Mouse (Mus musculus): ENCODE measurements at regions not wholly inside any gene's neighbourhood (a gene's known extent, or its start where the extent isn't known, plus 50 kb on each side); places are given as distances from the start of the nearest gene placed in this dataset.

DNA sequence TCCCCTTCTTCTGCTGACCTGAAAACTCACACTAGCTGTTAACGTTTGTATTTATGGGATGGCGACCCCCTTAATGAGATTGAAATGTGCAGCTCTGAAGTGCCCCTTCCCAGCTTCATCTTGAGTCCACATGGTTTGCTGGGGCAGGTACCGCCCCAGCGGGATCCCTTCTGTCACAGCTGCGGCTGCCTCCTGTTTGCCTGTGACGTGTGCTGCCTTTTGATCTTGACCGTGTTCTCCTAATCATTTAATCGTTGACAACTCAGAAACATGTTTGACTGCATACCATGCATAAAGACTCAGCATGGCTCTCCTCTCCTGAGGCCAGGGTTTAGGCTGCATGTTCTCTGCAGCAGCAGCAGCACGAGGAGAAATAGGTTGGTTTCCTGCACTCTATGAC, 511.5 kb downstream of the 1700129C05Rik start:
- H3K4me3 ChIP-seq (ENCODE audit: low read depth, low read length), result no peak overlapping the region
- H3K9me3 ChIP-seq (ENCODE audit: control insufficient read depth, low read length), result no peaks in the 10 kb centered on the region
- H3K36me3 ChIP-seq (ENCODE audit: control insufficient read depth, insufficient read depth, low read length), result no peaks in the 10 kb centered on the region
- no peaks in the 10 kb centered on the region for H3K4me1 ChIP-seq (ENCODE audit: control insufficient read depth, insufficient read depth, low read length)
- 59% methylated on average over 9 of the region's 9 CpGs for WGBS
- H3K27me3 ChIP-seq (ENCODE audit: control insufficient read depth, insufficient read depth, low read length), result no peaks in the 10 kb centered on the region
- no peak overlapping the region for H3K9ac ChIP-seq (replicated peaks; ENCODE audit: low read depth, low read length)
- no peak for ATAC-seq (ENCODE audit: low read depth)
- no peak overlapping the region for H3K27ac ChIP-seq (ENCODE audit: low read depth, low read length)
- no peak overlapping the region for H3K4me2 ChIP-seq (ENCODE audit: low read depth, low read length)

DNA sequence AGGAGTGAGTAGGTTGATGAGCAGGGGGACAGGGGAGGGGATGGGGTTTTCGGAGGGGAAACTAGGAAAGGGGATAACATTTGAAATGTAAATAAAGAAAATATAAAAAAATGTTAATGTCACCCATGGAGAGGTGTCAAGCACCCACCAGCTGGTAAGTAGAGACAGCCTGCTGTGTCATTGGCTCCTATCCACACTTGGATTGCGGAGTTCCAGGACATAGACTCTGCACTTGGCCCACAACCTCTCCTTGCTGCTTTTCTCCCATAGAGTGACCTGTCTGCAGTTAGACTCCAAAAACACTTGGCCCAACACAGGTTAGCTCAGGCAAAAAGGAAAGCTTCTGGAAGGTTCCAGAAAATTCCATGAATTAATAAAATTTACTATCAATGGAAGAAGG, 514.4 kb downstream of the 1700129C05Rik start:
- no peak overlapping the region for H3K9ac ChIP-seq (replicated peaks; ENCODE audit: low read depth, low read length)
- H3K36me3 ChIP-seq (ENCODE audit: control insufficient read depth, insufficient read depth, low read length), result no peaks in the 10 kb centered on the region
- H3K4me2 ChIP-seq (ENCODE audit: low read depth, low read length), result no peak overlapping the region
- H3K4me3 ChIP-seq (ENCODE audit: low read depth, low read length), result no peak overlapping the region
- whole genome bisulfite sequencing, result 95% methylated on average over 2 of the region's 2 CpGs
- H3K27me3 ChIP-seq (ENCODE audit: control insufficient read depth, insufficient read depth, low read length), result no peaks in the 10 kb centered on the region
- H3K9me3 ChIP-seq (ENCODE audit: control insufficient read depth, low read length), result no peaks in the 10 kb centered on the region
- H3K27ac ChIP-seq (ENCODE audit: low read depth, low read length), result no peak overlapping the region
- ATAC-seq (ENCODE audit: low read depth), result no peak
- H3K4me1 ChIP-seq (ENCODE audit: control insufficient read depth, insufficient read depth, low read length), result no peaks in the 10 kb centered on the region

DNA sequence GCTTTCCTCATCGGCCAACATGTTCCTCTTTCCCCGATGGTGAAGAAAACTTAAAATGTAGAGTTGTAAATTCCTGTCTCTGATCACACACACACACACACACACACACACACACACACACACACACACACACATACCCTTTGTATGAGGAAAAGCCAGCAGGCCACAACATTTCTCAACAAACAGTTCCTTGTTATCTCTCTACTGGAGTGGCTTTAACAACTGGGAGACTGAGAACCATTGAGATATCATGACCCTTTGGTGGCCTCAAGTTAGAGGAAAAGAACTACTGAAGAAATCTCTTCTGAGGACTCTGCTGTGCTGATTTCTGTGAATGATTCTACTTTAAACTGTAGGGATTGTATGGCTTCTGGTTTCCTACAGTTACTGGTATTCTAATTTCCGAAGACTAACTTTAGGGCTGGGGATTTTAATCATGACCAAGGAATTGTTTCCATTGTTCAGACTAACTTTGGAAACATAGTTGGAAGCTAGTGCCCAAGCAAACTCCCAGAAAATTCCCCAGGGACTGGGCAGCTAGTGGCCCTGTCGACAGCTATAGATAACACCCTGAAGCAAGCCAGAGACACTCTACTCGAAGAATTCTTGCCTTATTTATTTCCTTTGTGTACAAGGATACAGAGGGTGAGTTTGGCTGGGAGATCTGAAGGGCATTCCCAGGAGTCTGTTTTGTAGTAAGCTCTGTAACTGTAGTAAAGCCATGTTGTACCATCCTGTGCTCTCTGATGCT, 516.0 kb downstream of the 1700129C05Rik start:
- ATAC-seq (ENCODE audit: low read depth), result no peak
- no peak overlapping the region for H3K4me2 ChIP-seq (ENCODE audit: low read depth, low read length)
- no peak overlapping the region for H3K4me3 ChIP-seq (ENCODE audit: low read depth, low read length)
- no peaks in the 10 kb centered on the region for H3K27me3 ChIP-seq (ENCODE audit: control insufficient read depth, insufficient read depth, low read length)
- no peaks in the 10 kb centered on the region for H3K9me3 ChIP-seq (ENCODE audit: control insufficient read depth, low read length)
- no peaks in the 10 kb centered on the region for H3K4me1 ChIP-seq (ENCODE audit: control insufficient read depth, insufficient read depth, low read length)
- H3K27ac ChIP-seq (ENCODE audit: low read depth, low read length), result no peak overlapping the region
- no peaks in the 10 kb centered on the region for H3K36me3 ChIP-seq (ENCODE audit: control insufficient read depth, insufficient read depth, low read length)
- WGBS, result 80% methylated on average over 5 of the region's 5 CpGs
- H3K9ac ChIP-seq (replicated peaks; ENCODE audit: low read depth, low read length), result no peak overlapping the region

DNA sequence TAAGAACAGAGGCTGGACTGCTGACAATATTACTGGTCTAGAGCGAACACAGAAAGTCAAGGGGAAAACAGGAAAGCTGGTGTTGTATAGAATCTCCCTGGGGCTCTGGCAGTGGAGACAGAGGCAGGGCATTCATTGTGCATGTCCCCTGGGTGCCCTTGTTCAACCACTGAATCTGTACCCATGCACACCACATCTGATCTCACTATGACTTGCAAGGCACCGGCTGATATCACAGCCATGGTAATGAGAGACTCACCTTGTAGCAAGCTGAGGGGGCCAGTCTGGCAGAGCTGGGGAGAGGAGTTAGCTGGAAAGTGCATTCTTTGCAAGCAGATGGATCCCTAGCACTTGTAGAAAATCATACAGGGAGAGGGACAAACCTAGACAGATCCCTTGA, 522.5 kb downstream of the 1700129C05Rik start:
- ATAC-seq (ENCODE audit: low read depth), result no peak
- Histone ChIP-seq H3K9ac (replicated peaks; ENCODE audit: low read depth, low read length) (no peak overlapping the region), H3K36me3 (ENCODE audit: control insufficient read depth, insufficient read depth, low read length) (no peaks in the 10 kb centered on the region), H3K9me3 (ENCODE audit: control insufficient read depth, low read length) (no peaks in the 10 kb centered on the region), H3K27ac (ENCODE audit: low read depth, low read length) (no peak overlapping the region), H3K27me3 (ENCODE audit: control insufficient read depth, insufficient read depth, low read length) (no peaks in the 10 kb centered on the region), H3K4me3 (ENCODE audit: low read depth, low read length) (no peak overlapping the region), H3K4me1 (ENCODE audit: control insufficient read depth, insufficient read depth, low read length) (no peaks in the 10 kb centered on the region), H3K4me2 (ENCODE audit: low read depth, low read length) (no peak overlapping the region)
- 53% methylated on average over 2 of the region's 2 CpGs for WGBS

DNA sequence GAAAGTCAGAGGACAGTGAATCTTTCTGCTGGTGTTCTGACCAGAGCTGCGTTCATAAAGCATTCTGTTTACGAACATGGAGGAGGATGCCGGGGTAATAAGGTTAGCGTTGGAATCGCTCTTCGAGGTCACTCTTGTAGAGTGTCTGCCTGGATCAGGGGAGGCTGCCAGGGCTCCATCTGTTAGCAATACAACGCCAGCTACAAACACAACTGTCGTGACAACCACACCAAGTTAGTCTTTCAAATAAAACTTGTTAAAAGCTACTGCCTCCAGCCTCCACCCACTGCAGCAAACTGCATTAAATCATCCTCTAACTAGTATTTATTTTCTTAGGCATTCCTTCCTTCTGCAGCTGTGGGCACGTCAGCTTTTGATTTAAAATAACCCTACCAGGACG, 525.0 kb downstream of the 1700129C05Rik start:
- Histone ChIP-seq H3K4me3 (ENCODE audit: low read depth, low read length) (no peak overlapping the region), H3K27ac (ENCODE audit: low read depth, low read length) (no peak overlapping the region), H3K9ac (replicated peaks; ENCODE audit: low read depth, low read length) (no peak overlapping the region), H3K4me1 (ENCODE audit: control insufficient read depth, insufficient read depth, low read length) (no peaks in the 10 kb centered on the region), H3K36me3 (ENCODE audit: control insufficient read depth, insufficient read depth, low read length) (no peaks in the 10 kb centered on the region), H3K4me2 (ENCODE audit: low read depth, low read length) (no peak overlapping the region), H3K27me3 (ENCODE audit: control insufficient read depth, insufficient read depth, low read length) (no peaks in the 10 kb centered on the region), H3K9me3 (ENCODE audit: control insufficient read depth, low read length) (no peaks in the 10 kb centered on the region)
- WGBS, result 74% methylated on average over 10 of the region's 10 CpGs
- no peak for ATAC-seq (ENCODE audit: low read depth)

DNA sequence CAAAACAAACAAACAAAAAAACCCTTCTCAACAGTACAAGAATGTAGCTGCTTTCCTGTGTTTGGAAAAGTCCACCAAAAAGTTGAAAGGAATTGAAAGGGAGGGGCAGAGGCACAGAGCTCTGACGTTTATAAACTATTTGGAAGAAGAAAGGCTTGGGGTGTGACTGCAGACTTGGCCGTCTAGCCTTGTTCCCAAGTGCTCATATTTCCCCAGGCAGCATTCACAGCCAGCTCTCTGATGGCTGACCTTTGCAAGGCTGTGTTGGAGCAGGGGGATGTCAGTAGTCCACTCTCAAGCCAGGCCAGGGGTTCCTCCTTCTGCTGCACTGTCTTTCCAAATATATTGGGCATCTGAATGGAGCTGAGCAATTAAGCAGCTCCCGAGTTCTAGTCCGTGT, 534.5 kb downstream of the 1700129C05Rik start:
- H3K4me2 ChIP-seq (ENCODE audit: low read depth, low read length), result no peak overlapping the region
- WGBS, result 60% methylated on average over 4 of the region's 4 CpGs
- H3K27ac ChIP-seq (ENCODE audit: low read depth, low read length), result no peak overlapping the region
- H3K4me1 ChIP-seq (ENCODE audit: control insufficient read depth, insufficient read depth, low read length), result no peaks in the 10 kb centered on the region
- no peaks in the 10 kb centered on the region for H3K9me3 ChIP-seq (ENCODE audit: control insufficient read depth, low read length)
- no peak overlapping the region for H3K4me3 ChIP-seq (ENCODE audit: low read depth, low read length)
- no peaks in the 10 kb centered on the region for H3K36me3 ChIP-seq (ENCODE audit: control insufficient read depth, insufficient read depth, low read length)
- no peak overlapping the region for H3K9ac ChIP-seq (replicated peaks; ENCODE audit: low read depth, low read length)
- no peak for ATAC-seq (ENCODE audit: low read depth)
- H3K27me3 ChIP-seq (ENCODE audit: control insufficient read depth, insufficient read depth, low read length), result no peaks in the 10 kb centered on the region

DNA sequence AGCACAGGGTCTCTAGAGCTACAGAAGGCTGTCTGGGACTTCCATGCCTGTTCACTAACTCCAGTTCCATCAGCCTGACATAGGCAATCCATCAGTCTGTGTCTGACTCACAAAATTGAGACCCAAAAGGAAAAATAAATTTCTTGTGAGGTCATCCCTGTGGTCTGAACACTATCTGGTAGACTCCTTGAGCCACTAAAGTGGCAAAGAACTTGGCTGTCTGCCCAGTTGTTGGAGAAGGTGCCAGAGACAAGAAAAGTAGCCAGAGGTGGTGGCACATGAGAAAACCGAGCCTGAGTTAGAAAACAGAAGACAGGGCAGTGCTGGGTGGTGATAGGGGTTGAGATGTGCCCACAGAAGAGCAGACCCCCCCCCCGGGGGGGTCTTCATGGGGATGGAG, 535.0 kb downstream of the 1700129C05Rik start:
- H3K4me2 ChIP-seq (ENCODE audit: low read depth, low read length), result no peak overlapping the region
- no peak overlapping the region for H3K9ac ChIP-seq (replicated peaks; ENCODE audit: low read depth, low read length)
- H3K27me3 ChIP-seq (ENCODE audit: control insufficient read depth, insufficient read depth, low read length), result no peaks in the 10 kb centered on the region
- H3K27ac ChIP-seq (ENCODE audit: low read depth, low read length), result no peak overlapping the region
- no peaks in the 10 kb centered on the region for H3K4me1 ChIP-seq (ENCODE audit: control insufficient read depth, insufficient read depth, low read length)
- no peak for ATAC-seq (ENCODE audit: low read depth)
- no peaks in the 10 kb centered on the region for H3K36me3 ChIP-seq (ENCODE audit: control insufficient read depth, insufficient read depth, low read length)
- 74% methylated on average over 2 of the region's 2 CpGs for WGBS
- H3K4me3 ChIP-seq (ENCODE audit: low read depth, low read length), result no peak overlapping the region
- H3K9me3 ChIP-seq (ENCODE audit: control insufficient read depth, low read length), result no peaks in the 10 kb centered on the region

DNA sequence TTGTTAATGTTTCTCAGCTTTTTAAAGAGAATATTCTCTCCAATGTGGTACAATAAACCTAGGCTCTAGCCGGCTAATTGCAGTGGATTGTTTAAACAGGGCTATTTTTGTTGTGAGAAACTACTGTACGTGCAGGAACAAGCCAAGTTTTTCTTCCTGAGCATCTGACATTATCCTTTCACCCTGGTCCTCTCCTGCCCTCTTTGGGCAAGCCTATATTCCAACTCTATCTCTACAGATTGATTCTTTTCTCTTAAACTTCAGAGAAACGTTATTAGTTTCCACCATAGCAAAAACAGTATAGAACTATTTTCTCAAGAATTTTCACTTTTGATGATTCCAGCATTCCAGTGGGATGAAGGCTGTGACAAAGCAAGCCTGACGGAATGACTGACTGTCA, 535.2 kb downstream of the Fgf9 start:
- H3K27ac ChIP-seq (ENCODE audit: low read depth, low read length), result no peak overlapping the region
- no peak overlapping the region for H3K4me3 ChIP-seq (ENCODE audit: low read depth, low read length)
- H3K9me3 ChIP-seq (ENCODE audit: control insufficient read depth, low read length), result no peaks in the 10 kb centered on the region
- H3K4me1 ChIP-seq (ENCODE audit: control insufficient read depth, insufficient read depth, low read length), result no peaks in the 10 kb centered on the region
- H3K9ac ChIP-seq (replicated peaks; ENCODE audit: low read depth, low read length), result no peak overlapping the region
- no peak for ATAC-seq (ENCODE audit: low read depth)
- H3K27me3 ChIP-seq (ENCODE audit: control insufficient read depth, insufficient read depth, low read length), result no peaks in the 10 kb centered on the region
- H3K4me2 ChIP-seq (ENCODE audit: low read depth, low read length), result no peak overlapping the region
- H3K36me3 ChIP-seq (ENCODE audit: control insufficient read depth, insufficient read depth, low read length), result no peaks in the 10 kb centered on the region
- WGBS, result 76% methylated on average over 4 of the region's 4 CpGs

DNA sequence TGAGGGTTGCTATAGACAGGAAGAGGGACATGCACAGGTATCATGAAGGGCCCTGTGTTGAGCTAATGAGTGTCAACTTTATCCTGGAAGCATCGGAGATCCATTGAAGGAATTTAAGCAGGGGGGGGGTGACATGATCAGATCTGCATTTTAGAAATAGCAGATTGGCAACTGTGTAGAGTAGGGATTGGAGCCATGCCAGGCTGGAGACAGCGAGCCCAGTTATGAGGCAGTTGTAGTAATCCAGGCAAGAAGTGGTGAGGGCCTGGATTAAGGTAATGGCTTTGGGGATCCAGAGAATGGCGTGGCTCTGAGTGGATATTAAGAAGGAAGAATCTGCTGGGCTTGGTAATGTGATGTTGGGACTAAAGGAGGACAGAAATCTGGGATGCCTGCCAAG, 528.5 kb downstream of the Fgf9 start:
- no peak for ATAC-seq (ENCODE audit: low read depth)
- Histone ChIP-seq H3K9ac (replicated peaks; ENCODE audit: low read depth, low read length) (no peak overlapping the region), H3K4me2 (ENCODE audit: low read depth, low read length) (no peak overlapping the region), H3K9me3 (ENCODE audit: control insufficient read depth, low read length) (no peaks in the 10 kb centered on the region), H3K36me3 (ENCODE audit: control insufficient read depth, insufficient read depth, low read length) (no peaks in the 10 kb centered on the region), H3K27ac (ENCODE audit: low read depth, low read length) (no peak overlapping the region), H3K4me1 (ENCODE audit: control insufficient read depth, insufficient read depth, low read length) (no peaks in the 10 kb centered on the region), H3K27me3 (ENCODE audit: control insufficient read depth, insufficient read depth, low read length) (no peaks in the 10 kb centered on the region), H3K4me3 (ENCODE audit: low read depth, low read length) (no peak overlapping the region)
- 76% methylated on average over 3 of the region's 3 CpGs for WGBS
